Mouse (Mus musculus): ENCODE measurements around the gene Atp8a2. TPM values are rescaled to one million over a fixed set of nuclear protein-coding genes. Genes with fewer than 3 reads are reported as not detected.
A peak's percentile ranks its signal among the peaks of the same experiment; 100 is the strongest.

Gene Atp8a2
- total RNA-seq, 1 experiment, result 0.62 TPM

GRCm38 (mm10) chr14:59928781-59929180 is 268.2 kb downstream of the Atp8a2 start:
- Histone ChIP-seq H3K27ac (ENCODE audit: insufficient read depth, low read depth, low read length, poor library complexity, severe bottlenecking) (peak overlapping the region; percentile 65), H3K36me3 (ENCODE audit: control insufficient read depth, insufficient read depth, low read length, poor library complexity, severe bottlenecking) (no peaks in the 10 kb centered on the region), H3K9me3 (ENCODE audit: control insufficient read depth, insufficient read depth, low read depth, low read length) (no peaks in the 10 kb centered on the region), H3K9ac (ENCODE audit: insufficient read depth, low read depth, low read length, poor library complexity, severe bottlenecking) (no peak overlapping the region; the same call in 1 of the 2 replicates), H3K4me3 (ENCODE audit: insufficient read depth in 1 of 2, low read depth in 1 of 2, low read length in 2 of 2, poor library complexity in 1 of 2, severe bottlenecking in 1 of 2) (no peak overlapping the region), H3K4me1 (ENCODE audit: control insufficient read depth in 2 of 2, insufficient read depth in 2 of 2, low read length in 2 of 2, poor library complexity in 1 of 2) (peaks cover 5 to 11% of the 10 kb centered on the region in 2 experiments)
- in situ Hi-C loops (cut with MboI; ENCODE audit: low sequenced_read_pairs in 2 of 2, unreplicated experiment in 2 of 2), result no loop called here
- TF ChIP-seq MAFK (IDR thresholded peaks at IDR 0.05; ENCODE audit: insufficient read depth, low read depth, low read length) (no peak), ZNF384 (IDR thresholded peaks at IDR 0.05; ENCODE audit: low read depth, low read length) (no peak), ZC3H11A (IDR thresholded peaks at IDR 0.05; ENCODE audit: borderline replicate concordance, low read depth, low read length) (no peak), HCFC1 (IDR thresholded peaks at IDR 0.05; ENCODE audit: borderline replicate concordance, insufficient read depth, low read length) (no peak), CHD2 (IDR thresholded peaks at IDR 0.05; ENCODE audit: low read depth, low read length) (no peak)
- no peak for DNase-seq (ENCODE audit: low read depth, low spot score)

GRCm38 (mm10) chr14:59927804-59928203 is 269.2 kb downstream of the Atp8a2 start:
- in situ Hi-C loops (cut with MboI; ENCODE audit: low sequenced_read_pairs in 2 of 2, unreplicated experiment in 2 of 2), result no loop called here
- Histone ChIP-seq H3K4me3 (ENCODE audit: insufficient read depth in 1 of 2, low read depth in 1 of 2, low read length in 2 of 2, poor library complexity in 1 of 2, severe bottlenecking in 1 of 2) (no peak overlapping the region), H3K9me3 (ENCODE audit: control insufficient read depth, insufficient read depth, low read depth, low read length) (no peaks in the 10 kb centered on the region), H3K4me1 (ENCODE audit: control insufficient read depth in 2 of 2, insufficient read depth in 2 of 2, low read length in 2 of 2, poor library complexity in 1 of 2) (peaks cover 5 to 11% of the 10 kb centered on the region in 2 experiments), H3K27ac (ENCODE audit: insufficient read depth, low read depth, low read length, poor library complexity, severe bottlenecking) (no peak overlapping the region), H3K9ac (ENCODE audit: insufficient read depth, low read depth, low read length, poor library complexity, severe bottlenecking) (no peak overlapping the region), H3K36me3 (ENCODE audit: control insufficient read depth, insufficient read depth, low read length, poor library complexity, severe bottlenecking) (no peaks in the 10 kb centered on the region)
- TF ChIP-seq ZC3H11A (IDR thresholded peaks at IDR 0.05; ENCODE audit: borderline replicate concordance, low read depth, low read length), result no peak
- no peak for TF ChIP-seq CHD2 (IDR thresholded peaks at IDR 0.05; ENCODE audit: low read depth, low read length)
- TF ChIP-seq HCFC1 (IDR thresholded peaks at IDR 0.05; ENCODE audit: borderline replicate concordance, insufficient read depth, low read length), result no peak
- no peak for TF ChIP-seq MAFK (IDR thresholded peaks at IDR 0.05; ENCODE audit: insufficient read depth, low read depth, low read length)
- no peak for TF ChIP-seq ZNF384 (IDR thresholded peaks at IDR 0.05; ENCODE audit: low read depth, low read length)
- DNase-seq (ENCODE audit: low read depth, low spot score), result no peak

GRCm38 (mm10) chr14:59919865-59920264 is 277.1 kb downstream of the Atp8a2 start:
- TF ChIP-seq ZC3H11A (IDR thresholded peaks at IDR 0.05; ENCODE audit: borderline replicate concordance, low read depth, low read length), result no peak
- no peak for TF ChIP-seq MAFK (IDR thresholded peaks at IDR 0.05; ENCODE audit: insufficient read depth, low read depth, low read length)
- TF ChIP-seq CHD2 (IDR thresholded peaks at IDR 0.05; ENCODE audit: low read depth, low read length), result no peak
- no peak for TF ChIP-seq ZNF384 (IDR thresholded peaks at IDR 0.05; ENCODE audit: low read depth, low read length)
- TF ChIP-seq HCFC1 (IDR thresholded peaks at IDR 0.05; ENCODE audit: borderline replicate concordance, insufficient read depth, low read length), result no peak
- no peak overlapping the region for H3K4me3 ChIP-seq (ENCODE audit: insufficient read depth in 1 of 2, low read depth in 1 of 2, low read length in 2 of 2, poor library complexity in 1 of 2, severe bottlenecking in 1 of 2)

GRCm38 (mm10) chr14:59903484-59904130 is 293.4 kb downstream of the Atp8a2 start:
- in situ Hi-C loops (cut with MboI; ENCODE audit: low sequenced_read_pairs in 2 of 2, unreplicated experiment in 2 of 2), result no loop called here

More at GRCm38 (mm10) chr14:59919865-59920264, 277.1 kb downstream of the Atp8a2 start:
- no peak for DNase-seq (ENCODE audit: low read depth, low spot score)
- no peaks in the 10 kb centered on the region for H3K4me1 ChIP-seq (ENCODE audit: control insufficient read depth in 2 of 2, insufficient read depth in 2 of 2, low read length in 2 of 2, poor library complexity in 1 of 2)
- no peak overlapping the region for H3K27ac ChIP-seq (ENCODE audit: insufficient read depth, low read depth, low read length, poor library complexity, severe bottlenecking)
- no peak overlapping the region for H3K9ac ChIP-seq (ENCODE audit: insufficient read depth, low read depth, low read length, poor library complexity, severe bottlenecking)
- H3K36me3 ChIP-seq (ENCODE audit: control insufficient read depth, insufficient read depth, low read length, poor library complexity, severe bottlenecking), result no peaks in the 10 kb centered on the region
- in situ Hi-C loops (cut with MboI; ENCODE audit: low sequenced_read_pairs in 2 of 2, unreplicated experiment in 2 of 2), result no loop called here
- no peaks in the 10 kb centered on the region for H3K9me3 ChIP-seq (ENCODE audit: control insufficient read depth, insufficient read depth, low read depth, low read length)

More at GRCm38 (mm10) chr14:59903484-59904130, 293.4 kb downstream of the Atp8a2 start:
- Histone ChIP-seq H3K4me3 (ENCODE audit: insufficient read depth in 1 of 2, low read depth in 1 of 2, low read length in 2 of 2, poor library complexity in 1 of 2, severe bottlenecking in 1 of 2) (no peak overlapping the region), H3K9ac (ENCODE audit: insufficient read depth, low read depth, low read length, poor library complexity, severe bottlenecking) (no peak overlapping the region), H3K4me1 (ENCODE audit: control insufficient read depth in 2 of 2, insufficient read depth in 2 of 2, low read length in 2 of 2, poor library complexity in 1 of 2) (no peaks in the 10 kb centered on the region), H3K27ac (ENCODE audit: insufficient read depth, low read depth, low read length, poor library complexity, severe bottlenecking) (no peak overlapping the region), H3K9me3 (ENCODE audit: control insufficient read depth, insufficient read depth, low read depth, low read length) (no peaks in the 10 kb centered on the region), H3K36me3 (ENCODE audit: control insufficient read depth, insufficient read depth, low read length, poor library complexity, severe bottlenecking) (no peaks in the 10 kb centered on the region)
- no peak for DNase-seq (ENCODE audit: low read depth, low spot score)
- TF ChIP-seq ZC3H11A (IDR thresholded peaks at IDR 0.05; ENCODE audit: borderline replicate concordance, low read depth, low read length) (no peak), MAFK (IDR thresholded peaks at IDR 0.05; ENCODE audit: insufficient read depth, low read depth, low read length) (no peak), CHD2 (IDR thresholded peaks at IDR 0.05; ENCODE audit: low read depth, low read length) (no peak), HCFC1 (IDR thresholded peaks at IDR 0.05; ENCODE audit: borderline replicate concordance, insufficient read depth, low read length) (no peak), ZNF384 (IDR thresholded peaks at IDR 0.05; ENCODE audit: low read depth, low read length) (no peak)
